Mouse (Mus musculus) kidney, postnatal 25 days (tissue): ENCODE data around the gene Ltbp2.

Experiments
- DNase-seq, 2 experiments: peaks; one replicate each; pipeline ENCODE4 v3.0.0; 2021; ENCODE audit warnings: mixed read lengths in 2 of 2

The Ltbp2 gene

DNA sequence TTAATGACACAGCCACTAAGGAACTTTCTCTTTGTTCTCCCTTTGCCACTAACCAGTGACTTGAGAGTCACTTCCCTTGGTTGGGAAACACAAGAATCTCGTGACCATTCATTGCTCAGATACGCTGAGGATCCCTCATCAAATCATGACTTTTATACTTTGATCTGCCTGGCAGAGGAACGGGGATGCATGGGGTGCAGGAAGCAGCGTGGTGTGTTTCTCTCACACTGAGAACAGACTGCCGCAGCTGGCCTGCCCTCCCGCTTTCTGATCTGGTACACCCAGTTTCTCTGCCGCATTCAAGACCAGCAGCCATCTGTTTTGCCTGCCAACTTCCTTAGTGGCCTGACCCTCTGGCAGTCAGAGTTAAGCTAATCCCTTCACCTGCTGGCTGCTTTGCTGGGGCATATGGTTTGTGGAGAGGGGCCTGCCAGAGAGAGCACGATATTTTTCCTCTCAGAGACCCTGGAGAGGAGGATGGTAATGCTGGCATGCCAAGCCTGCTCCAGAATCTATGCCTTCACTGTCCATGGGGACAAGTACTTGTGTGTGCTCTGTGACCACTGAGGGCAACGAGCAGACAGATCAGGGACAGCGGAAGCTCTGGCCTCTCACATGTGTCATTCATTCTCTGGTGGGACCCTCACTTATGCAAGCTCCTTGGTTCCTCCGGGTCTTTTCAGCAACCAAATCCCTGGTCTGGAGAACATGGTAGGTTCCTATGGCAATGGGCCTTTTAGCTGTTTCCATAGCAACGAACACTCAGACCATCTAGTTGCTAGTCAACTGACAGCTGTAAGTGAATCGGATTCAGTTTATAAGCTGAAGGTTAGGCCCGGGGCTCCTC, 124.0 kb downstream of the Ltbp2 start:
- no peak for DNase-seq

DNA sequence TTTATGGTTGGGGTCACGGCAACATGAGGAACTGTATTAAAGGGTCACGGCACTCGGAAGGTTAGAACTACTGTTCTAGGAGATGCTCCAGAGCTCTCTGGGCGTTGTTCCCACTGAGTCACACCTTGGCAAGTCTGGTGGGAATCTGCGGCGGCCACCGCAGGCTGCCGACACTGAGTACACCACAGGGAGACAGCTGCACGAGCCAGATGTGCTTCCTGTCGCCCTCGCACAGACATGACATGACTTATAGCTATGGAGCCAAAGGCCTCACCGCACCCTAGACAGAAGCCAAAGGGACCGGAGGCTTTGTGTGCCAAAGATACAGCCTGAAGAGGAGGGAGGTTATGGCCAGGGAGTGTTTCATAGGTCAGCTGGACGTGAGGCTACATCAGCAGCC, 125.7 kb downstream of the Ltbp2 start:
- peak; percentile 49 to 79 for DNase-seq

DNA sequence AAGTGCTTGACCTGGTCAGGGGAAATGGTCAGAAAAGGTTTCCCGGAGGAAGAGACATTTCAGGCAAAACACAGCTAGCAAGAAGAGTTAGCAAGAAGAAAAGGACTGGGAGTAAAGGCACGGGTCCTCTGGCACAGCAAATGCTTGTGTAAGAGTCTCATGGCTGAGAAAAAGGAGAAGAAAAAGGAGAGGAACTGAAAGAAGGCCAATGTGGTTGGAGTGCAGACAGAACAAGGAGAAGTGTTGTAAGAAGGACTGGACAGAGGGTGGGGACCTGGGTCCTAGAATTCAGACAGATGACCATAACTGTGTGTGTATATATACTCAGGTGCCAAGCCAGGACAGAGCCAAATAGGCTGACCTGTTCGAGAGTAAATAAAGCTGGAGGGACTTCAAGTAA, 128.2 kb downstream of the Ltbp2 start:
- no peak for DNase-seq

DNA sequence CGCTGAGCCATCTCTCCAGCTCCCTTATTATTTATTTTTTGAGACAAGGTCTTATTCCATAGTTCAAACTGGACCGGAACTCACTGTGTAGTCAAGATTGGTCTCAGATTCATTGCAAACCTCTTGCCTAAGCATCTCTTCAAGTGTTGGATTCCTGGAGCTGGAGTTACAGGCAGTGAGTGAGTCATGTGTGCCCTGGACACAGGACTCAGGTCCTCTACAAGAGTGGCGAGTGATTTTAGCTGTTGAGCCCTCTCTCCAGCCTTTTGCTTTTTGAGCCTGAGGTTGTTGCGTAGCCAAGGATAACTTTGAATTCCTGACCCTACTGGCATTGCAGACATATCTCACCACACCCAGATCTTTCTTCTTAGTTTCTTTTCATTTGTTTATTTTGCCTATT, 130.6 kb downstream of the Ltbp2 start:
- no peak for DNase-seq

DNA sequence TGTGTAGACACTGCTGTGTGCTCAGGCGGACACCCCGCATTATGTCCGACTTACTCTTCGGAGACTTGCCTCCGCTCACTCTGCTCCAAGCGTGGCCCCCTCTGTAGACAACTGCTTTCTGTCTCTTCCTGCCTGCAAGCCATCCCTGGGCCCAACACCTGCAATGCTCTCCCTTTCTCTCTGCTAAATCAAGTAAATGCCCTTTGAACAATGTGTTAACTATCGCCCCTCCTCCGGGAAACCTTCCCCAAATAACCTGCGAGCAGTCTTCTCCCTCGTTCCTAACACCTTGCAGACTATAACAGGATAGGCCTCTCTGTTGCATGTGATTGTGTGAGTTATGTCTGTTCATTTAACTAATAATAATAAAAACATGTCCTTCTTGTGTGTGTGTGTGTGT, 132.8 kb downstream of the Ltbp2 start:
- DNase-seq: no peak

DNA sequence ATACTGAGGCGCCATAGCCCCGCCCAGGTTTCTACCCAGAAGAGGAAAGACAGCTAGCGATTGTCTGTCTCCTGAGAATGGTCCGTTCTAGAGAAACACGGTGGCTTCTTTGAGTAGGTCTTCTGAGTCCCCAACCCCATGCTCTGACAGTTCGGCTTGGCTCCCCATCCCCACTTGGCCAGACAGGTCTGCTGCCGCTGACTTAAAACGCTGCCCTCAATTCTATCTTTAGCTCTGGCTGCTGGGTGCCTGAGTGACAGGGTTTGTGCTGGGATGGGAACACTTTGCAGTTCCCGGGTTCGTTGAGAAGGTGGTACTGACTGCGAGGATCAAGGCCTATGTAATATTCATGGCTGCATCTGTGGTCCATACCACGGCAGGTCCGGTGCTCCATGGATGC, 143.0 kb downstream of the Ltbp2 start:
- no peak for DNase-seq
